Mouse (Mus musculus) heart, postnatal 0 days (tissue): ENCODE measurements around the gene Ifit1. TPM values are rescaled to one million over a fixed set of nuclear protein-coding genes. Genes with fewer than 3 reads are reported as not detected.

ENCODE experiments used
- ATAC-seq: fragments of 200-750 bp; cut with Nextera tagmentation; 2 replicates; pipeline ENCODE4 v1.8.0; 2017; ENCODE audit warnings: low read depth, moderate number of reproducible peaks, moderate library complexity; ENCODE audit not compliant: insufficient read depth
- DNase-seq: peaks from one replicate; pipeline ENCODE4 v3.0.0-alpha.2; 2016; ENCODE audit warnings: low spot score
- H3K27ac ChIP-seq: fragments of 300-500 bp; sonication (generic); 2 replicates; pipeline ENCODE4 v1.5.1; 2014; ENCODE audit warnings: low read depth, mild to moderate bottlenecking
- H3K27me3 ChIP-seq: fragments of 300-500 bp; sonication (generic); 2 replicates; pipeline ENCODE4 v1.6.1; 2014; ENCODE audit warnings: low read length, mixed read lengths; ENCODE audit not compliant: control insufficient read depth, insufficient read depth
- H3K36me3 ChIP-seq: fragments of 300-500 bp; sonication (generic); replicated peaks from 2 replicates; pipeline ENCODE4 v1.6.1; 2014; ENCODE audit warnings: low read length, mixed read lengths; ENCODE audit not compliant: control insufficient read depth, insufficient read depth
- H3K4me1 ChIP-seq: fragments of 300-500 bp; sonication (generic); 2 replicates; pipeline ENCODE4 v1.6.1; 2014; ENCODE audit warnings: antibody characterized with exemption; ENCODE audit not compliant: control insufficient read depth, insufficient read depth
- H3K4me2 ChIP-seq: fragments of 300-500 bp; sonication (generic); 2 replicates; pipeline ENCODE4 v1.6.1; 2014; ENCODE audit warnings: low read depth, mild to moderate bottlenecking, low read length, moderate library complexity
- H3K4me3 ChIP-seq: fragments of 300-500 bp; sonication (generic); 2 replicates; pipeline ENCODE4 v1.5.1; 2014; ENCODE audit warnings: low read depth, low read length
- H3K9ac ChIP-seq: fragments of 300-500 bp; sonication (generic); replicated peaks from 2 replicates; pipeline ENCODE4 v1.6.1; 2014; ENCODE audit warnings: low read depth, low read length, mixed read lengths
- H3K9me3 ChIP-seq: fragments of 300-500 bp; sonication (generic); replicated peaks from 2 replicates; pipeline ENCODE4 v1.6.1; 2016; ENCODE audit warnings: low read length; ENCODE audit not compliant: control insufficient read depth
- CTCF ChIP-seq: IDR thresholded peaks from 2 replicates; pipeline ENCODE4 v1.5.1; 2016; ENCODE audit warnings: antibody characterized with exemption, control low read depth, low read depth
- EP300 ChIP-seq: IDR thresholded peaks from 2 replicates; pipeline ENCODE4 v1.6.1; 2016; ENCODE audit warnings: antibody characterized with exemption, low read depth
- WGBS: fragments of 180-500 bp; shearing (Covaris S2); extraction: QIAGEN DNeasy Blood & Tissue Kit; methylation state at CpG from one replicate; pipeline ENCODE4 v1.1.7; 2014; 5-methylcytosine and 5-hydroxymethylcytosine counted together
- polyA plus RNA-seq: library from polyadenylated mRNA; unstranded; fragments of >200 nt; fragmentation: Nextera tagmentation; extraction: Ambion mirVana; gene quantifications from 2 replicates; pipeline ENCODE4 v1.2.1, GENCODE M21; 2015
- total RNA-seq: library from RNA; depleted of rRNA; stranded (reverse); fragments of >200 nt; gene quantifications from 2 replicates; pipeline ENCODE4 v1.2.3, GENCODE M21; 2014; ENCODE audit warnings: low replicate concordance

The Ifit1 gene
- total and polyA plus RNA-seq, 2 experiments from 2014 or later = 1.2 to 4.4 TPM

DNA sequence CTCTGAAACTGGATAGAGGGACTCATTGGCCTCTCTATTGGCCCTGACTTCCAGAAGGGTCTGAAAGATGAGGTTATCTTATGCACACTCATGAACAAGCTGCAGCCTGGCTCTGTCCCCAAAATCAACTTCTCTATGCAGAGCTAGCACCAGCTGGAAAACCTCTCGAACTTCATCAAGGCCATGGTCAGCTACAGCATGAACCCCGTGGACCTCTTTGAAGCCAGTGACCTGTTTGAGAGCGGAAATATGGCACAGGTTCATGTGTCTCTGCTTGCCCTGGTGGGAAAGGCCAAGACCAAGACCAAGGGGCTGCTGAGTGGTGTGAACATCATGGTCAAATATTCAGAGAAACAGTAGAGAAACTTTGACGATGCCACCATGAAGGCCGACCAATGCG is 16.9 kb upstream of the Ifit1 start:
- 83% methylated on average over 6 of the region's 6 CpGs for WGBS
- H3K4me2 ChIP-seq = no peak overlapping the region
- H3K9ac ChIP-seq = no peak overlapping the region
- ATAC-seq (no peak), DNase-seq (no peak)
- no peaks in the 10 kb centered on the region for H3K9me3 ChIP-seq
- no peaks in the 10 kb centered on the region for H3K4me1 ChIP-seq
- TF ChIP-seq CTCF (no peak), EP300 (no peak)
- H3K27me3 ChIP-seq = no peaks in the 10 kb centered on the region
- H3K36me3 ChIP-seq = no peaks in the 10 kb centered on the region
- H3K4me3 ChIP-seq = no peak overlapping the region
- no peak overlapping the region for H3K27ac ChIP-seq

DNA sequence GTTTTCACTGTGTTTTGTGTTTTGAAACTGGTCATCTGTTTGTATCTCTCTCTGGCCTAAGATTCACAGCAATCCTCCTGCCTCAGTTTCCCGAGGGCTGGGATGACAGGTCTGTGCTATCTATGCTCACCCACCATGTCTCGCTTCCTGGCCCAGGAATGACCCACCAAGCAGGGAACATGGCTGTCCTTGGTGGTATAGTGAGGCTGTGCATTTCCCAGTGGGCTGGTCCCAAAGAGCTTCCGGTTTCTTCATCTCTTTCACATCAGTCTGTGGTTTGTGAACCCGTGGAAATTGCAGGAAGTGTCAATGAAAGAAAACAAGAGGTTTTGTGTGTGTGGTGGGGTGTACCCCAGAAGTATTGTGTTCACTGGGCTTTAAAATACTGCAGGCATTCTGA is 16.0 kb upstream of the Ifit1 start:
- ATAC-seq = no peak
- Histone ChIP-seq H3K4me3 (no peak overlapping the region), H3K27me3 (no peaks in the 10 kb centered on the region), H3K9me3 (no peaks in the 10 kb centered on the region), H3K36me3 (no peaks in the 10 kb centered on the region), H3K27ac (no peak overlapping the region), H3K4me2 (no peak overlapping the region), H3K4me1 (no peaks in the 10 kb centered on the region), H3K9ac (no peak overlapping the region)
- DNase-seq = no peak
- WGBS = 79% methylated on average over 4 of the region's 4 CpGs
- no peak for TF ChIP-seq EP300
- no peak for TF ChIP-seq CTCF

DNA sequence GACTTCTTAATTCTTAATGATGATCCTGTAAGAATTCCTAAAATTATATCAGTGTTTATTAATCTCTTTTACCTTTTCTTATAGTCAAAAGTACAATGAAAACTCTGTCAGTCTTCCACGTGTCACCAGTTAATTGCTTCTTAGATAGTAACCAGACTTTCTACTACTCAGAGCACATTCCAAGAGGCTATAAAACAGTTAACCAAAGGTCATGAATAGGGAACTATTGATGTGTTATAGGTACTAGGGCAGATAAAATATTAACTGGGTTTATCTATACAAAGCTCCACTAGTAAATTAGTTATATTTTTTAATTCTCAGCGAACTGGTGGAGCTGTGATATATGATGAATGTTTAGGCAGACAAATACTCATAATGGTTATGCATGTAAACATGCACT is 13.2 kb upstream of the Ifit1 start:
- no peak overlapping the region for H3K4me3 ChIP-seq

DNA sequence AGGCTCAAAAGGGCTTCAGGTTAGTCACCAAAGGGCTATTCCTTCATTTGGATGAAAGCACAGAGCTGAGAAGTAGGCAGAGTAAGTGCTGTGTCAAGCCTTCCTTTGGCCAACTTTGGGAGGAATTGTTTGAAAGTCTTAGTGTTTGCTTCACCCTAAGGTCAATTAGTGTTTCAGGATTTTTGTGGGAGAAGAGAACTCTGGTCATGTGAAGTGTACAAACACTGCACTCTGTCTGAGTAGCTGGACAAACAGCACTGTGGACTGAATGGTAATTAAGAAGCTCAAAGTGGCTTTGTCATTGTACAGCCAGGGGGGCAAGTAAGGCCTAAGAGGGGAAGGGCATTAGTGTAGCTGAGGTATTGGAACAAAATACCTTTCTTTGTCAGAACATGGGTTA is 9.2 kb upstream of the Ifit1 start:
- TF ChIP-seq EP300 = no peak
- no peak for TF ChIP-seq CTCF
- no peak for ATAC-seq

More for the DNA sequence above, 13.2 kb upstream of the Ifit1 start:
- H3K36me3 ChIP-seq = no peaks in the 10 kb centered on the region
- WGBS = 63% methylated on average over 2 of the region's 2 CpGs
- TF ChIP-seq EP300 = no peak
- TF ChIP-seq CTCF = no peak
- no peaks in the 10 kb centered on the region for H3K9me3 ChIP-seq
- H3K27me3 ChIP-seq = no peaks in the 10 kb centered on the region
- no peak for DNase-seq
- ATAC-seq = no peak
- no peak overlapping the region for H3K9ac ChIP-seq
- no peak overlapping the region for H3K27ac ChIP-seq
- no peaks in the 10 kb centered on the region for H3K4me1 ChIP-seq
- H3K4me2 ChIP-seq = no peak overlapping the region

DNA sequence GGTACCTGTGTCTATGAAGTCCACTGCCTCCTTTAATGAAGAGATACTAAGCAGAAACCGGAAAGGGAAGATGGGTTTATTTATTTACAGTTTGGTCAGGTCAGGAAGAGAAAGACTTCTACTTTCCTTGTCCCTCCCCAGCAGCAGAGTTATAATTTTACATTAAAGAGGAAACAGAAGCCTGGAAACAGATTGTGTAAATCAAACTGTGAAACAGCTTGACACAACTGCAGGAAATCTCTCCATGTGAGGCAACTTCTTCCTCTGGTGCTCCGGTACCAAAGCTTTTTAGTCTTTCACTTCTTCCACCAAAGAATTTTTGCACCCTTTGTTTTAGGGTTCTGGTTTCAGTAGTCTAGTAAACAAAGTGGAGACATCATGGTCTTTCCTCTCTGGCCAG is 7.2 kb upstream of the Ifit1 start:
- Histone ChIP-seq H3K4me2 (no peak overlapping the region), H3K9ac (no peak overlapping the region), H3K4me1 (no peaks in the 10 kb centered on the region), H3K27ac (no peak overlapping the region), H3K27me3 (no peaks in the 10 kb centered on the region), H3K9me3 (no peaks in the 10 kb centered on the region), H3K4me3 (no peak overlapping the region), H3K36me3 (no peaks in the 10 kb centered on the region)
- WGBS = 64% methylated on average over 2 of the region's 2 CpGs
- DNase-seq (no peak), ATAC-seq (no peak)
- no peak for TF ChIP-seq EP300
- no peak for TF ChIP-seq CTCF

More for the DNA sequence above, 9.2 kb upstream of the Ifit1 start:
- H3K9ac ChIP-seq = no peak overlapping the region
- H3K27me3 ChIP-seq = no peaks in the 10 kb centered on the region
- H3K9me3 ChIP-seq = no peaks in the 10 kb centered on the region
- no peak overlapping the region for H3K27ac ChIP-seq
- no peak overlapping the region for H3K4me3 ChIP-seq
- H3K4me2 ChIP-seq = no peak overlapping the region
- H3K4me1 ChIP-seq = no peaks in the 10 kb centered on the region
- H3K36me3 ChIP-seq = no peaks in the 10 kb centered on the region
- no peak for DNase-seq

DNA sequence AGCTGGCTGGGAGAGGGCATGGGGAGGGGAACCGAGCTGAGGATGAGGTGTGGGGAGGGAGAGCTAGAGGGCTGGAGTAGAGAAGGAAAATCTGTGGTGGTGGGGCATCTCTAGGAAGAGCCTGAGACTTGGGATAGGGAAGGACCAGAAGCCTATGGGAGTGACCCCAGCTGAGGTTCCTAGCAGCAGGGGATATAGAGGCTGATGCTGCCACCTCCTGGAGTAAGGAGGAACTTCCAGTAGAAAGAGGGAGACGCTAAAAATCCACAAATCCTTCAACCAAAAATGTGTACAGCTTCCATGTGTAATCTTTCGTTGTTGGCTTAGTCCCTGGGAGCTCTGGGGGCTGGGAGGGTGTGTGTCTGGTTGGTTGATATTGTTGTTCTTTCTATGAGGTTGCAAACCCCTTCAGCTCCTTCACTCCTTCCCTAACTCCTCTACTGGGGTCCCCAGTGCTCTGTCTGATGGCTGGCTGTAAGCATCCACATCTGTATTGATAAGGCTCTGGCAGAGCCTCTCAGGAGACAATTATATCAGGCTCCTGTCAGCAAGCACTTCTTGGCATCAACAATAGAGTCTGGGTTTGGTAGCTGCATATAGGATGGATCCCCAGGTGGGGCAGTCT is 3.6 kb upstream of the Ifit1 start:
- Histone ChIP-seq H3K36me3 (no peaks in the 10 kb centered on the region), H3K9ac (no peak overlapping the region), H3K9me3 (no peaks in the 10 kb centered on the region), H3K4me2 (no peak overlapping the region), H3K27me3 (no peaks in the 10 kb centered on the region), H3K4me1 (no peaks in the 10 kb centered on the region), H3K27ac (no peak overlapping the region), H3K4me3 (no peak overlapping the region)
- WGBS = 13% methylated on average over 3 of the region's 3 CpGs
- TF ChIP-seq CTCF (peak; percentile 83), EP300 (no peak)
- ATAC-seq (peak; percentile 66), DNase-seq (peak; percentile 71)
